Mouse (Mus musculus): ENCODE measurements around the gene Tjp1. TPM values are rescaled to one million over a fixed set of nuclear protein-coding genes. Genes with fewer than 3 reads are reported as not detected.

Gene Tjp1
- total and polyA plus RNA-seq, 2 experiments from 2014 or later, result 20.2 to 46.2 TPM

GRCm38 (mm10) chr7:65388243-65389013, 139.2 kb downstream of the Tjp1 start:
- ATAC-seq, result peak; percentile 74
- 40% methylated on average over 8 of the region's 8 CpGs for WGBS
- Histone ChIP-seq H3K9me3 (ENCODE audit: low read length) (no peaks in the 10 kb centered on the region), H3K27me3 (ENCODE audit: insufficient read depth, low read length) (no peaks in the 10 kb centered on the region), H3K36me3 (ENCODE audit: insufficient read depth, low read length) (no peaks in the 10 kb centered on the region), H3K9ac (replicated peaks; ENCODE audit: low read length) (no peak overlapping the region), H3K4me1 (ENCODE audit: insufficient read depth, low read length) (0 out of 2 replicates have a peak, but pooled peaks cover 2% of the 10 kb centered on the region), H3K27ac (peak overlapping the region; percentile 64), H3K4me3 (ENCODE audit: low read length) (no peak overlapping the region), H3K4me2 (ENCODE audit: low read depth, low read length) (peak overlapping the region; percentile 22)
- no peak for TF ChIP-seq CTCF (IDR thresholded peaks at IDR 0.05; ENCODE audit: low read depth)
- peak; percentile 56 for DNase-seq (ENCODE audit: low spot score)

GRCm38 (mm10) chr7:65387560-65388175, 139.9 kb downstream of the Tjp1 start:
- TF ChIP-seq CTCF (IDR thresholded peaks at IDR 0.05; ENCODE audit: low read depth), result no peak
- Histone ChIP-seq H3K4me2 (ENCODE audit: low read depth, low read length) (no peak overlapping the region), H3K36me3 (ENCODE audit: insufficient read depth, low read length) (no peaks in the 10 kb centered on the region), H3K4me3 (ENCODE audit: low read length) (no peak overlapping the region), H3K27me3 (ENCODE audit: insufficient read depth, low read length) (no peaks in the 10 kb centered on the region), H3K27ac (peak overlapping the region; percentile 64), H3K9ac (replicated peaks; ENCODE audit: low read length) (no peak overlapping the region), H3K9me3 (ENCODE audit: low read length) (no peaks in the 10 kb centered on the region), H3K4me1 (ENCODE audit: insufficient read depth, low read length) (0 out of 2 replicates have a peak, but pooled peaks cover 2% of the 10 kb centered on the region)
- DNase-seq (ENCODE audit: low spot score) (no peak), ATAC-seq (0 out of 2 replicates have a peak, but pooled peaks have one; percentile 40)
- WGBS, result 64% methylated on average over 7 of the region's 7 CpGs

- Histone ChIP-seq H3K4me2 (ENCODE audit: low read depth, low read length) (no peak overlapping the region), H3K27ac (no peak overlapping the region), H3K36me3 (ENCODE audit: insufficient read depth, low read length) (no peaks in the 10 kb centered on the region), H3K4me3 (ENCODE audit: low read length) (no peak overlapping the region), H3K27me3 (ENCODE audit: insufficient read depth, low read length) (no peaks in the 10 kb centered on the region), H3K4me1 (ENCODE audit: insufficient read depth, low read length) (0 out of 2 replicates have a peak, but pooled peaks cover 2% of the 10 kb centered on the region), H3K9ac (replicated peaks; ENCODE audit: low read length) (no peak overlapping the region), H3K9me3 (ENCODE audit: low read length) (no peaks in the 10 kb centered on the region)
- no peak for TF ChIP-seq CTCF (IDR thresholded peaks at IDR 0.05; ENCODE audit: low read depth)
- WGBS, result 96% methylated on average over 7 of the region's 7 CpGs
- no peak for DNase-seq (ENCODE audit: low spot score)
- no peak for ATAC-seq
Observed at GRCm38 (mm10) chr7:65384775-65385174, 142.8 kb downstream of the Tjp1 start.

- Histone ChIP-seq H3K36me3 (ENCODE audit: insufficient read depth, low read length) (no peaks in the 10 kb centered on the region), H3K27ac (no peak overlapping the region), H3K4me3 (ENCODE audit: low read length) (no peak overlapping the region), H3K9me3 (ENCODE audit: low read length) (no peaks in the 10 kb centered on the region), H3K4me1 (ENCODE audit: insufficient read depth, low read length) (no peaks in the 10 kb centered on the region), H3K4me2 (ENCODE audit: low read depth, low read length) (no peak overlapping the region), H3K9ac (replicated peaks; ENCODE audit: low read length) (no peak overlapping the region), H3K27me3 (ENCODE audit: insufficient read depth, low read length) (no peaks in the 10 kb centered on the region)
- ATAC-seq (no peak), DNase-seq (ENCODE audit: low spot score) (no peak)
- no peak for TF ChIP-seq CTCF (IDR thresholded peaks at IDR 0.05; ENCODE audit: low read depth)
- 75% methylated on average over 10 of the region's 10 CpGs for WGBS
Observed at GRCm38 (mm10) chr7:65382515-65383283, 144.9 kb downstream of the Tjp1 start.

GRCm38 (mm10) chr7:65381896-65382295, 145.7 kb downstream of the Tjp1 start:
- Histone ChIP-seq H3K9ac (replicated peaks; ENCODE audit: low read length) (no peak overlapping the region), H3K4me3 (ENCODE audit: low read length) (no peak overlapping the region), H3K9me3 (ENCODE audit: low read length) (no peaks in the 10 kb centered on the region), H3K27ac (no peak overlapping the region), H3K27me3 (ENCODE audit: insufficient read depth, low read length) (no peaks in the 10 kb centered on the region), H3K4me2 (ENCODE audit: low read depth, low read length) (no peak overlapping the region), H3K4me1 (ENCODE audit: insufficient read depth, low read length) (no peaks in the 10 kb centered on the region), H3K36me3 (ENCODE audit: insufficient read depth, low read length) (no peaks in the 10 kb centered on the region)
- WGBS, result 28% methylated on average over 6 of the region's 6 CpGs
- ATAC-seq (no peak), DNase-seq (ENCODE audit: low spot score) (no peak)
- TF ChIP-seq CTCF (IDR thresholded peaks at IDR 0.05; ENCODE audit: low read depth), result no peak

- no peaks in the 10 kb centered on the region for H3K27me3 ChIP-seq (ENCODE audit: insufficient read depth, low read length)
- no peak for DNase-seq (ENCODE audit: low spot score)
- H3K4me3 ChIP-seq (ENCODE audit: low read length), result no peak overlapping the region
- no peak overlapping the region for H3K9ac ChIP-seq (replicated peaks; ENCODE audit: low read length)
- H3K4me1 ChIP-seq (ENCODE audit: insufficient read depth, low read length), result no peaks in the 10 kb centered on the region
- H3K27ac ChIP-seq, result no peak overlapping the region
- no peaks in the 10 kb centered on the region for H3K9me3 ChIP-seq (ENCODE audit: low read length)
- no peak for ATAC-seq
- no peak for TF ChIP-seq CTCF (IDR thresholded peaks at IDR 0.05; ENCODE audit: low read depth)
- 86% methylated on average over 9 of the region's 9 CpGs for WGBS
- no peaks in the 10 kb centered on the region for H3K36me3 ChIP-seq (ENCODE audit: insufficient read depth, low read length)
- H3K4me2 ChIP-seq (ENCODE audit: low read depth, low read length), result no peak overlapping the region
Observed at GRCm38 (mm10) chr7:65380716-65381115, 146.9 kb downstream of the Tjp1 start.
